Mouse (Mus musculus) R1 (cell line): ENCODE results near the gene Bcl2l12.

Experiments used
- DNase-seq: peaks from one replicate; pipeline ENCODE4 v3.0.0-alpha.2; 2018; ENCODE audit warnings: low read depth, low spot score

The Bcl2l12 gene

DNA sequence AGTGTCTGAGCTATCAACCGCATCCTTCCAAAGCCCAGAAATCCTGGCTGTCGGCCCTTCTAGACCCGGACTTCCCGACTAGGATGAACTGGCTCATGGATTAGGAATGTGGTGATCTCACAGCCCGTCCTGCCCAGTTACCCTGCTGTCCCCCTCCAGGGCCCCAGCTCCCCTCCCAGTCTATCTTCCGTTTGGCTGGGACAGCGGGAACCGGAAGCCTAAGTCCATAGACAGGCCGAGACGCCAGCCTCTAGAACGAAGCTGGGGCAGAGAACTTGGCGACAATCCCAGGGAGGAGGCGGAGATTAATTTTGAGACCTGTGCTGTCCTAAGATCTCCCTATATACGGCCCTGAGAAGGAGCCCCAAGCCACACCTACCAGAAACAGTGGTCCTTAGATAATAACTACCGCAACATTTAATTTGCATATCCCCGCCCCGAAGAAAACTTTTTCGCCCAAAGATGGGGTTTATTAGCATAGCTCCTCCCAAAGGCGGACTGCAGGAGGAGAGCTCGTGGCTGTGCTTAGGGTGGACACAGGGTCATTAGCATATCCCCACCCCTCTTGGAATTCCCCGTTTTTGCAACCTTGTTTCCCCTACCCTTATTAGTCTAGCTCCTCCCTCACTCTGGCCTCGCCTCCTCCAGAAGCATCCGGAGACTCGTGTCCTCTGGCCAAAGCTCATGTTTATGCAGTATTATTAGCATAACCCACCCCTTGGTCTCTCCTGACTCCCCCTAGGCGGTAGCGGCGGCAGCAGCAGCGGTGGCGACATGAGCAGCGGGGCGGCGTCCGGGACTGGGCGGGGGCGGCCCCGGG is 18.9 kb upstream of the Bcl2l12 start, which contains the start of gene Rras:
Gene Rras (plus strand): TSS at position 720 of the 820 bp plus-strand sequence.
- peak; percentile 100 for DNase-seq

DNA sequence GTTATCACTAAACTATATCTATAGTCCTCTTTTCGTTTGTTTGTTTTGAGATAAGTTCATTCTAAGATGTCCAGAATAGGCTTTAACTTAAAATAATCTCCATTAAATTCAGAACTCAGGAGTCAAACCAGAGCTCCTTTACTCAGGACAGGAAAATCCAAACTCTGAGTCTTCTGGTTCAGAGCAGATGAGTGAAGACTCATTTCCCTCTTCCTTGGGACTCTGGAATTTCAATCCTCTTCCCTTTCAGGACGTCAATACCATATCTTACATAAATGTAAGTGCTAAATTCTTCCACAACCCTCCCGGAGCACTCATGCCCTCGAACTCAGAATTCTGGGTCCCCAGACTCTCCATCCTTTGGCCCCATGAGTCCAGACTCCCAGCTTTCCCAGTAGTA is 18.2 kb upstream of the Bcl2l12 start:
- DNase-seq = no peak

DNA sequence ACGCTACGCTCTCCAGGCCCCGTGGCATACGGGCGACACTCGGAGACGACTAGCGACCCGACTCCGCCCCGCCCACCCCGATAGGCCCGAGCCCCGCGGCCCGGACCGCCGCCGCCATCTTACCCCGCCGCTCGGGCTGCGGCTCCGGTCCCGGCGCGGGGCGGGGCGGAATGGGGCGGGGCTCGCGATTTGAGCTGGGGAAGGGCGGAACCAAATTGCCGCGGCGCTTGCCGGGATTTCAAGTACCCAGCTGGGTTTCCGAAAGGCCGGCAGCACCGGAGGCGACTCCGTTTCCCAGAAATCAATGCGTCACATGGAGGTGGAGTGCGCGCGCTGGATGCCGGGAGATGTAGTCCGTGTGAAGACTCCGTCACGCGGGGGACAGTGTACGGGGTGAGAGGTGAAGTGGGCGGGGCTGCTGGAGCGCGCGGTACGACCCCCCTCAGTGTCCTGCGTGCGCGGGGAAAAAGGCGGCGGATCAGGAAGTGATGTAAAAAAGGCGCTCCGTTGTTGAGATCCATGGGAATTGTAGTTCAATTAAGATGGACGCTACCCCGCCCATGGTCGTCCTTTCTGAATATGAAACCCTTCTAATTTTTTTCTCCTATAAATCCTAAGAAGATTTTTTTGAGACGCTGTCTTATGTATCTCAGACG is 17.6 kb upstream of the Bcl2l12 start, which contains the start of gene Scaf1:
Gene Scaf1 (minus strand): TSS at position 407 of the 656 bp plus-strand sequence.
- peak; percentile 99 for DNase-seq

DNA sequence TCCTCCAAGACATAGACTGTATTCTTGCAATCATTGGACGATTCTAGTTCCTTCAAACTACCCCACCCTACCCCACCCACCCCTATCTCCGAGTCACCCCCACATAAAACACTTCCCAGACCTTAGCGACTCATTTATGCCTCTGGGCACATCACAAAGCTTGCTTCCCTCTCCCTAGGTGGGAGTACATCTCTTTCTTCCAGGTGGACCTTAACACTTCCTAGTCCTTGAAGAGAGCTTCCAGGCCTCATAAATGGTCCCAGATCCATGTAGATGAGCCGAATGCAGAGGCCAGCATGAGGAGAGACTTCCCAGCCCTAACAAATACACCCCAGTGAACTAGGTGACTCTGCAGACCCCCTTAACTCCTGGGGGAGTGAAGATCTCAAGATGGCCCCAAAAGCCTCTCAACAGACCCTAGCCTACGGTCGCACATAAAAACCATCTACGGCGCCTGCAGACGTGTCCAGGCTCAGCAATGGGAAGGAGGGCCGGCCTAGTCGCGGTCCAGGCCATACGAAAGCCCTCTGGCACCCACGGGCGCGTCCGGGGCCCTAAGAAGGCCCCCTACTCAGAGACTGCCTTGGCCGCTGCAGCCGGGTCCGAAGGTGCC is 16.9 kb upstream of the Bcl2l12 start:
- peak; percentile 65 for DNase-seq

DNA sequence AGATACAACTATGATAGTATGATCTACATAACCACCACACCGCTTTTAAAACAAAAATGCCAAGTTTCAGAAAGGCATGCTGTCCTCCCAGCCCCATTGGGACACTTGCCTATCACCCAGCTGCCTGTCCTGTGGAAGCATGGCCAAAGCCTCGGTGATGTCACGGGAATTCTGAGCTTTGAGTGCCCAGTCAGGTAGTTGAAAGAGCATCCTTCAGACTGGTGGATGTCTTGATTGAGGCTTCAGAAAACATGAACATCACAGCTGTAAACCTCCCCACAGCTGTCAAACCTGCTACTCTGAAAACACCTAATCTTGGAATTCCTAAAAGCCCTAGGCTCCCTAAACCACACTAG is 15.6 kb upstream of the Bcl2l12 start:
- no peak for DNase-seq

DNA sequence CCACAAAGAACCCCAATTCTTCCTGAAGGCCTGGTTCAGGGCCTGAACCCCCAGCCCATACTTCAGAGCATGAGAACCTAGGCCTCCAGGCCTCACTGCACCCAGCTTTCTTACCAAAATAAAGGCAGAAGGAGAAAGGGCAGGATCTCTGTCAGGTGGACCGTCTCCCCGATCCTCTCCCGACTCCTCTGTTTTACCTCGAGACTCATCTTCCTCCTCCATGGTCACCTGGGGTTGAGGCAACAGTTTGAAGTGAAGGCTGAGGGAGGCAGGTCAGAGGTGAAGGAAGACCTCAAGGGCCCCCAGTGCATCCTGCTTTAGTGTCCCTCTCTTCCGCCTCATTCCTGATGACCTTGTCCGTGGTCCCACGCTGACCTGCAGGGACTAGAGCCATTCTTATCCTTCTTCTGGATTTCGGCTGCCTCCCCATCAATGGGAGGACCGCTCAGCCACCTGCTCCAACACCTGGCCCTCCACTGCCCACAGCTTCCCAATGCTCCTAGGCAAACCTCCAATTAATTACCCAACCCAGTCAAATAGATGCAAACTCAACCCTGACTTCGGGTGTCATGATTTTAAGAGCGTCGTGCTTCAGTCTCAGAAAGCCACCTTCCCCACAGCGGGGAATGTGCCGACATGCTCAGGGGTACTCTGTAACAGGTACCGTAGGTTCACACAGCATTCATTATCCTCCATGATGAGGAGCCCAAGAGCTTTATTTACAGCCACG is 15.0 kb upstream of the Bcl2l12 start:
- no peak for DNase-seq

DNA sequence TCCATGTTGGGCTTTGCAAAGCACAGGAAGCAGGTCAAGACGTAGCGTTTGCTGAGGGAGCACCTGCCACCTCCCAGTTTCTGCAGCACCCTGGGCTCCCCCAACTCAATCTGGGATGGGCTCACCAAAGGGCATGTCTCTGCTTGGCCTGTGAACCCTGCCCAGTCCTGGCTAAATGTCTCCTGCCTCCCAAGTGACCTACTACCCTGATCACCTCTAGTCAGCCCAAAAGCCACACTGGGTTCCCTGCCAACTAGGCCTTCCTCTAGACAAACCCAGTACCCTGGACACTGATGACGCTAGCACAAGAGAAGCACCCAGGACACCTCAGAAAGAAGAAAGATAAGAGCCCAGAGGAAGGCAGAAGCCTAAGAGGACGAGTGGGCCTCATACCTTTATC is 14.3 kb upstream of the Bcl2l12 start:
- no peak for DNase-seq

DNA sequence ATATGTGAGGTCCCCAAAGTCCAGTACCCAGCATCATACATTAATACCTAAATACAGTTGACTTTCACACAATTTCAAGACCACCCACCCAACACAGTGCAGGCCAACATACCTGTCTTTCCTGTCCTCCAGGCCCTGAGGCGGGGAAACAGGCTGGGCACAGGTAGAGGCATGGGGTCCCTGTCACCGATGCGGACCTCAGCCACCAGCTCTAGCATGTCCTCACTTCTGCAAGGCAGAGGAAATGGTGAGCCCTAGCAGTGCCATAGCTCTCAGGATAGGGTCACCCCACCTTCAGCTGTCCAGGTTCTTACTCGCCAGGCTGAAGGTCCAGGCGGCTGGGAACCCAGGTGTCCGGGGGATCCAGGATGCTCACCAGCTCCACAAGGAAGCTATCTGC is 13.5 kb upstream of the Bcl2l12 start:
- no peak for DNase-seq

DNA sequence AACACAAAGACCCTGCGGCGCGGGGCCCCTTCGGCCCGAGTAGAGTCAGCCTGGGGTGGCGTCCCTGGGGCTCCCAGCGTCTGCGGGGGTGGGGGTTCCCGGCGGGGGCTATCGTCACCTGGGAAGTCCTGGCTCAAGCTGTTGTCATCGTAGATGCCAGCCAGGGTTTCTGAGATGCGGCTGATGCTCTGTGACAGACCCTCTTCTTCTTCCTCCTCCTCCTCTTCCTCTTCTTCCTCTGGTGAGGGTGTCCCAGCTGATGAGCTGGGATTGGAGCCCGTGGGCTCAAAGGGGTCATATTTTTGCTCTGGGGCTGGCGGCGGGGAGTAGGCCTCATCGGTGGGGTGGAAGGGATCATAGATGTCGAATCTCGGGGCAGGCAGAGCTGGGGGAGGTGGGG is 9.9 kb upstream of the Bcl2l12 start:
- DNase-seq = no peak

DNA sequence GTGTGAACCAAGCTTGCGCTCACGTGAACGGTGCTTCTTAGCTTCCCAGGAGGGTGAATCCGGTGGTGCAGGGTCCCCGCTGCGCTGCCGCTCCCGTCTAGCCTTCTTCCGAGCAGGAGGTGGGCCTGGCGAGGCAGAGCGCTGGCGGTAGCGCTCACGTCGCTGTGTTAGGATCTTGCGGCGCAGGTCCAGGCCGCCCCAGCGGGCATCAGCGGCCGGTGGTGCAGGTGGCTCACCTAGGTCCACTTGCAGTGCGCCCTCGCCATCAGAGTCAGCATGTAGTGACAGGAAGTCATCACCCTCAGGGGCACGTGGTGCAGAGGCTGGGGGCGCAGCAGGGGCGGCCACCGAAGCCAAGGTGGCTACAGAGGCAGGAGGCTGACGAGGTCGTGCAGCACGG is 9.3 kb upstream of the Bcl2l12 start:
- no peak for DNase-seq

DNA sequence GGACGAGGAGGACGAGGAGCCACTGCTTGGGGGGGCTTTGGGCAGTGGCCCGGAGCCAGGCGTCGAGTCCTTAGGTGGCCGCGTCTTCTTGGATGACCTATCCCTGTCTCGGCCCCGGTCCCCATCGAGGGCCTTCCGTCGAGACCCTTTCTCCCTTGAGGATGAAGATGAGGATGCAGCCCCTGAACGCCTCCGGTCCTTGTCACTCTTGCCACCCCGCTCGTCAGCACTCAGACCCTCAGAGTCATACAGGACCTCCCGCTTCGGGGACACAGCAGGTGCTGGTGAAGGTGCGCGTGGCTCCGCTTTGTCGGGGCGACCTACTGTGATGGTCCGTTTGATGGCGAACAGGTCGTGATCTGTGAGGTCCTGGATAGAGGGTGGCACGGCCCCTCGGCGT is 8.6 kb upstream of the Bcl2l12 start:
- DNase-seq = no peak

DNA sequence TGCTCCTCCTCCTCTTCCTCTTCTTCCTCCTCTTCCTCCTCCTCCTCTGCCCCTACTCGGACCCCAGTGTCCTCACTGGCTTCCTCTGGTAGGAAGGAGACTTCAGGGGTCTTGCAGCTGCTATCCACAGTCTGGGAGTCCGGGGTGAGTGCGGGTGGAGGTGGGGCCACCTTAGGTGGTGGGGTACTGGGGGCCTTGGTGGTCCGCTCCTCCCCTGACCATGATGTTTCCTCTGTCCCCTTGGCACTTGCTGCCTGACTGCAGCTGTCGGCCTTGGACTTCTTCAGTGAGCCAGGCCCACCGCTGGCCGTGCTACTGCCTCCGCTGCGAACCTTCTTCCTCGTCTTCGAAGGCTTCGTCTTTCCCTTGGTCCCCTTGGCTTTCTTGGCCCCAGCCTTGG is 8.0 kb upstream of the Bcl2l12 start:
- no peak for DNase-seq

DNA sequence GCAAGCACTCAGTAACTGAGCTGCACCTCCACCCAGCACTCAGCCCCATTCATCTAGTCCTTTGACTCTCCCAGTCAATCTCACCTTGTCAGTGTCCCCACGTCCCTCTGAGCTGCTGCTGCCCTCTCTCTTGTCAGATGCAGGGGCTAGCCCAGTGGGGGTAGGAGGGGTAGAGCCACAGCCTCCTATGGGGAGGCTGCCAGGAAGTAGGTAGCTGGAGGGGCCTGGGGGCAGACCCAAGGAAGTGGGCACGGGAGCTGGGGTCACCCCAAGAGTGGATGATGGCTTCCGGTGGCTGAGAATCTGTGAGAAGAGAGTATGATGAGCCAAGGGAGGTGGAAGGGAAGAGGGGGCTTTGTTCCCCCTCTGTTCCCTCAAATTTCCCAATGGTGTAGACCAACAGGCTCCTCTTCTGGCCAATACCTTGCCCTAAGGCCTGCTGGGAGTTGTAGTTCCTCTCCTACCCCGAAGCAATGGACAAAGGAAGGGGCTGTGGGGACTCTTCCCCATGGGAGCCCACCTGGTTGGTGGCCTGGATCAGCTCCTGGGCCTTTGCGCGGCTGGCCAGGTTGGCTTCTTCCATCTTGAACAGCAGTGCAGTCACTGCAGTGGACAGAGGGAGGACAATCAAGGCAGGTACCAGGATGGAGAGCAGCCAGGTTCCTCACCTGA is 6.9 kb upstream of the Bcl2l12 start:
- no peak for DNase-seq

DNA sequence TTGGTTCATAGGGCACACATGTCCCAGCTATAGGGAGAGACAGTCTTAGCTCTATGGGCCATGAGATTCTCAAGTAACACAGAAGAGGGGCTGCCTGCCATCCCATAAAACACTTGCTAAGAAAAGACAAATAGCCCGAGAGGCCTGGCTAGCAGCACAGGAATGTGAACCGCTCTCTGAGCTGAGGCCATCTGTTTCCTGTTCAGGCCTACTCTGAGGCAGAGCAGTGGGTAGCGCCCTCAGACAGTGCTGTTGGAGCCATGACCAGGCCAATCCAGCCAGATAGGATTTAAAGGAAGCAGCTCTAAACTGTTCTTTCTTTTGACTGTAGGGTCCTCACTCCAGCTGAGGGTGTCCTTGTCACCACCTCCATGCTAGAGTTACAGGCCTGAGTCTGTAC is 6.0 kb upstream of the Bcl2l12 start:
- DNase-seq = no peak

DNA sequence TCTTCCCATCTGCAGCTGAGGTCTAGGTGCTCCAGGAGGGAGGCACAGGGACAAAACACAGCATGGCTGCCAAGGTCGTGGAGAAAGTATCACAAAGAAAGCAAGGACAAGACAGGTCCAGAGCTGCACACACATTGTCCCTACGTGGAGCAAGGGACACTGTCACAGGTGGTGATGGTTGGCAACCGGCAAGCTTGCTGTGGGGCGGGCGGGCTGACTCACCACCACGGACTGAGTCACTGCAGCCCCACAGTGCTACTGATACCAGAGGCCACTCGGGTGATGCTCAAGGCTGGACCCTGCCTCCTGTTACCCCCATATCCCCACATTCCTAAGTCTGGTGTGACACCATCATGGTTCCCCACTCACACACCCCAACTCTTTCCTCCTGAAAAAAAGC is 3.9 kb upstream of the Bcl2l12 start:
- DNase-seq = no peak

DNA sequence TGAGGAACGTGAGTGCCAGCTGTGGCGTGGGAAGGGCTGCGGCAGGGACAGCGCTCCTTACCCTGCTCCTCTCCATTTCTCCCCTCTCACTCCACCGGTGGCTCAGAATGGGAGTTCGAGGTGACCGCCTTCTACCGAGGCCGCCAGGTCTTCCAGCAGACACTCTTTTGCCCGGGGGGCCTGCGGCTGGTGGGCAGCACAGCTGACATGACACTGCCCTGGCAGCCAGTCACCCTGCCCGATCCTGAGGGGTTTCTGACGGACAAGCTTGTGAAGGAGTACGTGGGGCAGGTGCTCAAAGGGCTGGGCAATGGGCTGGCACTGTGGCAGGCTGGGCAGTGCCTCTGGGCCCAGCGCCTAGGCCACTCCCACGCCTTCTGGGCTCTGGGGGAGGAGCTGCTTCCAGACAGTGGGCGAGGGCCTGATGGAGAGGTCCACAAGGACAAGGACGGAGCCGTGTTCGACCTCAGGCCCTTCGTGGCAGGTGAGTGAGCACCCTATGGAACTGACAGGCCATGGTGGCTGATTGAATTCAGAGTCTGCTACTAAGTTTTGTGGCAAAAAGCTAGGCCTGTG is 2.1 kb upstream of the Bcl2l12 start:
- no peak for DNase-seq

DNA sequence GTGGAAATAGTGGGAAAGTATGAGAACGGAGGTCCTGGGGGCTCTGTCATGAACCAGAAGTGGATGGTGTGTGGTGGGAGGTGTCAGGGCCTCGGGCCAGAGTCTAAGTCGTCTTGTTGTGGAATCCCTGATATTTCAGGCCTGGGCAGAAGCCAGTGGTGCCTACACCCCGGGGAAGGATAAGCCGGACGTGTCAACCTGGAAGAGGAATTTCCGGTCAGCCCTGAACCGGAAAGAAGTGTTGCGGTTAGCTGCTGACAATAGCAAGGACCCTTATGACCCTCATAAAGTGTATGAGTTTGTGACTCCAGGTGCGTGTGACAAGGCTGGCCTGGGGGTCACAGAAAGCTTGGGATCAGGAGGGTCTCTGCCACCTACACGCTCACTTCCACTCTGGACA is 1.2 kb upstream of the Bcl2l12 start:
- no peak for DNase-seq

DNA sequence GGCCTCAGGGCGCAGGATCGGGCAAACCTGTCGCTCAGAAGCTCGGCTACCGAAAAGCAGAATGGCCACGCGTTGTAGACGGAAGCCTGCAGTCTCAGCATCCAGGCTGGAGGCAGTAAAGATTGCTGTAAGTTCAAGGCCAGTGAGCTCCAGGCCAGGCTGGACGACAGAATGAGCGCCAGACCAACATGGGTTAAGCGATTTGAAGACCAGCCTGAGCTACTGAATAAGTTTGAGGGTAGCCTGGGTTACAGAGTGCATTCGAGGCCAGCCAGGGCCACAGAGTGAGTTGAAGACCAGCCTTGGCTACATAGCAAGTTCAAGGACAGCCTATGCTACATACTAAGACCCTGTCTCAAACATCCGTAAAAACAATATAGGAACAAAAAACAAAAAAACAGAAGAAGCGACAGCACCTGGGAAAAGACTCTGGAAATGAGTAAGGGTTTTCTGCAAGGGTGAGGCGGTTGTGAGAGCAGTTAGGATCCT is 528 bp downstream of the Bcl2l12 start:
- DNase-seq = peak; percentile 48

DNA sequence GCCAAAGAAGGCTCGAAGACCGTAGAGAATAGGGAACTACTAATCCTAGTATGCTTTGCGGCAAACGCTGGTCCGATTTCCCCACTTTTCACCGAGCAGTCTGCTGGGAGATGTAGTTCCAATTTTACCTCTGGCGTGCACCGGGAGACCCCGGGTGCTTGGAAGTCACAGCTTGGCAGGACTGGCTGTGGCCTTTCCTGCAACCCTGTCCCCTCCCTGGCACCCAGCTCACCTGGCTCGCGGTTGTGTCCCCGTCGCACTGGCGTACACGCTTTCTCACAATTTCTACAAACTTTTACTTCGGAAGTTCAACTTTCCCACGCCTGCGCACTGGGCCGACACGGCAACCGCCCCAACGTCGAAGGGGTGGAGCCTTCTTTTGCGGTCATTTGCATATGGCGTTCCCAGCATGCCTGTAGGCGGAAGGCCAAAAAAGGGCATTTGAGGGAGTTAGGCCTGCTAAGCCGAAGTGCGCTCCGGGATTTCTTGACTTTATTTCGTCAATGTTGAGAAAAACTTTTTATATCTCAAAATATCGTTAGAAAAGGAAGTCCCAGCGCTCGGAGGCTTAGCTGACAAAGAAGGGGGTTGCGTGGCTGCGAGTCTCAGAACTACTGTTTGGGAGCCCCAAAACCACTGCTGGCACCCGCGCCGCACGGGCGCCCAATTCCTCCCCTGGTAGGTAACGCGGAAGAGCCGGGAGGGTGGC is 1.1 kb downstream of the Bcl2l12 start, which contains the start of gene Irf3:
Gene Irf3 (plus strand): TSS at position 418 of the 709 bp plus-strand sequence.
- peak; percentile 97 for DNase-seq

DNA sequence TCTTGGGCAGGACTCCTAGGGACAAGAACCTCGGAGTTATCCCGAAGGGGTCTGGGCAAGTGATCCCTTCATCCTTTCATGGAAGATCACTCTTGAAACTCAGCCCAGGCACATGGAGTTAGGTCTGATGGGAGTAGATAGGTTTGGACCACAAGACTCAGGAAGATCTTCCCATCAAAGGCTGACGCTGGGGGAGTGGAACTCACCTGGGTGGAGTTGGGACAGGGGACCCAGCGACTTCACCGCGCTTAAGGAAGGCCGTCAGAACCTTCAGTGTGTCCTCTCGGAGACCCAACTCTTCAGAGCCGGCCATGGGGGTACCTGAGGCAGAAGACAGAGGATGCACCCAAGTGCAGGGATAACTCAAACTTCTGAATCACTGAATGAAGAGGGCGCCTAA is 1.8 kb downstream of the Bcl2l12 start:
- DNase-seq = no peak
